Mouse (Mus musculus): ENCODE data around the gene Zfp449. TPM values are rescaled to one million over a fixed set of nuclear protein-coding genes. Genes with fewer than 3 reads are reported as not detected.
"Not testable (repeated sequence)": the region's sequence is repeated elsewhere in the genome, so short reads cannot be mapped to it uniquely, and the experiment has no call there.

Gene Zfp449
- polyA plus RNA-seq, 1 experiment from 2014 or later = 10.7 TPM

- WGBS = 26% methylated on average over 22 of the region's 56 CpGs
- peak; percentile 95 for ATAC-seq (ENCODE audit: low read depth)
- peak within 1 kb of the TSS; percentile 46 for H3K4me3 ChIP-seq (ENCODE audit: low read depth, low read length)
- not testable (repeated sequence) for H3K27ac ChIP-seq (replicated peaks; ENCODE audit: low read depth, low read length); H3K9me3 ChIP-seq (ENCODE audit: control insufficient read depth, low read length); H3K4me1 ChIP-seq (ENCODE audit: control insufficient read depth, insufficient read depth, low read length); H3K27me3 ChIP-seq (replicated peaks; ENCODE audit: control insufficient read depth, insufficient read depth, low read length); H3K36me3 ChIP-seq (ENCODE audit: control insufficient read depth, insufficient read depth, low read length)
- DNase-seq (ENCODE audit: low spot score) = peak; percentile 47
- peak within 1 kb of the TSS; percentile 45 for H3K9ac ChIP-seq (ENCODE audit: low read depth, low read length)
- H3K4me2 ChIP-seq (ENCODE audit: low read depth, low read length) = peak within 1 kb of the TSS; percentile 59
Measured at GRCm38 (mm10) chrX:56374431-56375128, 28.4 kb downstream of the Zfp449 start, which contains the start of gene Smim10l2a. Smim10l2a (plus strand) TSS chrX:56374586.

GRCm38 (mm10) chrX:56380852-56381251, 34.7 kb downstream of the Zfp449 start:
- Histone ChIP-seq H3K4me1 (ENCODE audit: control insufficient read depth, insufficient read depth, low read length) (no peaks in the 10 kb centered on the region), H3K4me3 (ENCODE audit: low read depth, low read length) (no peak overlapping the region), H3K9me3 (ENCODE audit: control insufficient read depth, low read length) (no peaks in the 10 kb centered on the region), H3K36me3 (ENCODE audit: control insufficient read depth, insufficient read depth, low read length) (no peaks in the 10 kb centered on the region), H3K27ac (replicated peaks; ENCODE audit: low read depth, low read length) (no peak overlapping the region), H3K4me2 (ENCODE audit: low read depth, low read length) (no peak overlapping the region), H3K9ac (ENCODE audit: low read depth, low read length) (no peak overlapping the region), H3K27me3 (replicated peaks; ENCODE audit: control insufficient read depth, insufficient read depth, low read length) (no peaks in the 10 kb centered on the region)
- DNase-seq (ENCODE audit: low spot score) (no peak), ATAC-seq (ENCODE audit: low read depth) (no peak)
- 77% methylated on average over 2 of the region's 2 CpGs for WGBS

GRCm38 (mm10) chrX:56384142-56384541, 37.9 kb downstream of the Zfp449 start:
- DNase-seq (ENCODE audit: low spot score) = peak; percentile 26
- 82% methylated on average over 2 of the region's 2 CpGs for WGBS

GRCm38 (mm10) chrX:56404646-56405045, 58.4 kb downstream of the Zfp449 start:
- Histone ChIP-seq H3K4me3 (ENCODE audit: low read depth, low read length) (no peak overlapping the region), H3K4me2 (ENCODE audit: low read depth, low read length) (no peak overlapping the region), H3K9me3 (ENCODE audit: control insufficient read depth, low read length) (no peaks in the 10 kb centered on the region), H3K27ac (replicated peaks; ENCODE audit: low read depth, low read length) (no peak overlapping the region), H3K4me1 (ENCODE audit: control insufficient read depth, insufficient read depth, low read length) (no peaks in the 10 kb centered on the region), H3K9ac (ENCODE audit: low read depth, low read length) (no peak overlapping the region), H3K27me3 (replicated peaks; ENCODE audit: control insufficient read depth, insufficient read depth, low read length) (no peaks in the 10 kb centered on the region), H3K36me3 (ENCODE audit: control insufficient read depth, insufficient read depth, low read length) (no peaks in the 10 kb centered on the region)
- 30% methylated on average over 2 of the region's 2 CpGs for WGBS
- ATAC-seq (ENCODE audit: low read depth) (no peak), DNase-seq (ENCODE audit: low spot score) (no peak)

More at GRCm38 (mm10) chrX:56384142-56384541, 37.9 kb downstream of the Zfp449 start:
- Histone ChIP-seq H3K27ac (replicated peaks; ENCODE audit: low read depth, low read length) (no peak overlapping the region), H3K36me3 (ENCODE audit: control insufficient read depth, insufficient read depth, low read length) (no peaks in the 10 kb centered on the region), H3K9ac (ENCODE audit: low read depth, low read length) (no peak overlapping the region), H3K4me2 (ENCODE audit: low read depth, low read length) (no peak overlapping the region), H3K4me3 (ENCODE audit: low read depth, low read length) (no peak overlapping the region), H3K4me1 (ENCODE audit: control insufficient read depth, insufficient read depth, low read length) (no peaks in the 10 kb centered on the region), H3K9me3 (ENCODE audit: control insufficient read depth, low read length) (no peaks in the 10 kb centered on the region), H3K27me3 (replicated peaks; ENCODE audit: control insufficient read depth, insufficient read depth, low read length) (no peaks in the 10 kb centered on the region)
- ATAC-seq (ENCODE audit: low read depth) = no peak

GRCm38 (mm10) chrX:56405482-56405881, 59.3 kb downstream of the Zfp449 start:
- ATAC-seq (ENCODE audit: low read depth) (no peak), DNase-seq (ENCODE audit: low spot score) (no peak)
- Histone ChIP-seq H3K4me3 (ENCODE audit: low read depth, low read length) (no peak overlapping the region), H3K4me2 (ENCODE audit: low read depth, low read length) (no peak overlapping the region), H3K27ac (replicated peaks; ENCODE audit: low read depth, low read length) (no peak overlapping the region), H3K36me3 (ENCODE audit: control insufficient read depth, insufficient read depth, low read length) (no peaks in the 10 kb centered on the region), H3K4me1 (ENCODE audit: control insufficient read depth, insufficient read depth, low read length) (no peaks in the 10 kb centered on the region), H3K27me3 (replicated peaks; ENCODE audit: control insufficient read depth, insufficient read depth, low read length) (no peaks in the 10 kb centered on the region), H3K9me3 (ENCODE audit: control insufficient read depth, low read length) (no peaks in the 10 kb centered on the region), H3K9ac (ENCODE audit: low read depth, low read length) (no peak overlapping the region)
- 59% methylated on average over 1 of the region's 1 CpGs for WGBS

GRCm38 (mm10) chrX:56406128-56406527, 59.9 kb downstream of the Zfp449 start:
- Histone ChIP-seq H3K9me3 (ENCODE audit: control insufficient read depth, low read length) (no peaks in the 10 kb centered on the region), H3K36me3 (ENCODE audit: control insufficient read depth, insufficient read depth, low read length) (no peaks in the 10 kb centered on the region), H3K4me3 (ENCODE audit: low read depth, low read length) (no peak overlapping the region), H3K9ac (ENCODE audit: low read depth, low read length) (no peak overlapping the region), H3K27ac (replicated peaks; ENCODE audit: low read depth, low read length) (no peak overlapping the region), H3K4me1 (ENCODE audit: control insufficient read depth, insufficient read depth, low read length) (no peaks in the 10 kb centered on the region), H3K27me3 (replicated peaks; ENCODE audit: control insufficient read depth, insufficient read depth, low read length) (no peaks in the 10 kb centered on the region), H3K4me2 (ENCODE audit: low read depth, low read length) (no peak overlapping the region)
- DNase-seq (ENCODE audit: low spot score) = no peak
- 63% methylated on average over 5 of the region's 5 CpGs for WGBS
- no peak for ATAC-seq (ENCODE audit: low read depth)

Other genes with a start within 250 kb of the Zfp449 start
- 2.2 and 2.7 TPM in 2 replicates for gene 3830403N18Rik, start 209.8 kb upstream of the Zfp449 start, polyA plus RNA-seq (2014; fragmentation: Nextera tagmentation; extraction: Ambion mirVana)
- gene Gm773, start 133.5 kb upstream of the Zfp449 start, polyA plus RNA-seq (2014; fragmentation: Nextera tagmentation; extraction: Ambion mirVana) = not detected in 2 replicates
- 3.3 and 4.0 TPM in 2 replicates for gene Smim10l2a, start 28.2 kb downstream of the Zfp449 start, polyA plus RNA-seq (2014; fragmentation: Nextera tagmentation; extraction: Ambion mirVana)
- 3.5 and 4.3 TPM in 2 replicates for gene Gm2174, start 101.6 kb downstream of the Zfp449 start, polyA plus RNA-seq (2014; fragmentation: Nextera tagmentation; extraction: Ambion mirVana)
- gene Ints6l, start 108.5 kb downstream of the Zfp449 start, polyA plus RNA-seq (2014; fragmentation: Nextera tagmentation; extraction: Ambion mirVana) = 28.0 and 30.9 TPM in 2 replicates
- not detected in 2 replicates for gene Gm10477, start 178.3 kb downstream of the Zfp449 start, polyA plus RNA-seq (2014; fragmentation: Nextera tagmentation; extraction: Ambion mirVana)
- gene Gm648, start 203.2 kb downstream of the Zfp449 start, polyA plus RNA-seq (2014; fragmentation: Nextera tagmentation; extraction: Ambion mirVana) = not detected in 2 replicates

Measured in embryonic facial prominence, embryonic 14.5 days (tissue).